In genomic region chr8:70570360-70570759, GRCm38 (mm10) we compare ENCODE assay signal across 15 mouse cellular contexts. TPM values are rescaled to one million over a fixed set of nuclear protein-coding genes. Genes with fewer than 3 reads are reported as not detected.
DNase-seq lines count a peak whose midpoint lies in the region; ATAC-seq lines count a peak whose summit lies in the region.
"Had no signal": no experiment of that assay in that cellular context is flagged by ENCODE, and none has a peak within 500 bp of the region (broad histone marks: within the 10 kb centered on the region; RNA-seq: fewer than 3 reads in every experiment).

No protein-coding gene starts in this region.

- H3K36me3 ChIP-seq in heart, embryonic 14.5 days (ENCODE audit: control insufficient read depth, insufficient read depth, low read length): peaks cover 11% of the 10 kb centered on the region; the same call in 1 of the 2 replicates
- peaks cover 25% of the 10 kb centered on the region; the same call in 1 of the 2 replicates for H3K36me3 ChIP-seq in limb, embryonic 12.5 days
- H3K36me3 ChIP-seq in limb, embryonic 10.5 days: peaks cover 23% of the 10 kb centered on the region
- H3K36me3 ChIP-seq in stomach, embryonic 16.5 days (ENCODE audit: control insufficient read depth, insufficient read depth, low read length): no peaks in the 10 kb centered on the region

- H3K27ac ChIP-seq in heart, embryonic 14.5 days (replicated peaks in 1 of 2; ENCODE audit: control insufficient read depth in 1 of 2, insufficient read depth in 1 of 2, low read depth in 2 of 2, low read length in 2 of 2): peak overlapping the region; percentile 63 to 73
- H3K27ac ChIP-seq in limb, embryonic 12.5 days: no peak overlapping the region
- H3K27ac ChIP-seq in limb, embryonic 10.5 days: no peak overlapping the region
- no peak overlapping the region for H3K27ac ChIP-seq in stomach, embryonic 16.5 days (ENCODE audit: low read length)
- H3K27ac ChIP-seq: limb, embryonic 15.5 days had no signal

- no peak overlapping the region for H3K9ac ChIP-seq in heart, embryonic 14.5 days (ENCODE audit: low read length)
- no peak overlapping the region for H3K9ac ChIP-seq in limb, embryonic 12.5 days (replicated peaks)
- no peak overlapping the region for H3K9ac ChIP-seq in stomach, embryonic 16.5 days (ENCODE audit: low read length)
- H3K9ac ChIP-seq: limb, embryonic 15.5 days; lung, embryonic 14.5 days had no signal

- intact Hi-C loops in heart, postnatal 25 days (cut with DNase I): no loop called here

- no peak overlapping the region for H3K4me3 ChIP-seq in heart, embryonic 14.5 days (ENCODE audit: control insufficient read depth in 1 of 2, insufficient read depth in 1 of 2, low read depth in 1 of 2, low read length in 2 of 2)
- H3K4me3 ChIP-seq in limb, embryonic 12.5 days (replicated peaks): no peak overlapping the region
- no peak overlapping the region for H3K4me3 ChIP-seq in limb, embryonic 10.5 days
- H3K4me3 ChIP-seq in stomach, embryonic 16.5 days (replicated peaks; ENCODE audit: low read length): no peak overlapping the region
- H3K4me3 ChIP-seq: erythroblast, embryonic 14.5 days; limb, embryonic 15.5 days had no signal

- H3K4me2 ChIP-seq in heart, embryonic 14.5 days (ENCODE audit: low read length): no peak overlapping the region
- no peak overlapping the region for H3K4me2 ChIP-seq in limb, embryonic 12.5 days
- H3K4me2 ChIP-seq in stomach, embryonic 16.5 days (ENCODE audit: low read depth, low read length): no peak overlapping the region
- H3K4me2 ChIP-seq: limb, embryonic 15.5 days; lung, embryonic 14.5 days had no signal

- H3K4me1 ChIP-seq in heart, embryonic 14.5 days (ENCODE audit: control insufficient read depth in 2 of 2, insufficient read depth in 2 of 2, low read length in 2 of 2): peaks cover 26 to 37% of the 10 kb centered on the region in 2 experiments
- peaks cover 6% of the 10 kb centered on the region for H3K4me1 ChIP-seq in limb, embryonic 12.5 days (replicated peaks)
- peaks cover 4% of the 10 kb centered on the region; the same call in 1 of the 2 replicates for H3K4me1 ChIP-seq in limb, embryonic 10.5 days
- 0 out of 2 replicates have a peak, but pooled peaks cover 6% of the 10 kb centered on the region for H3K4me1 ChIP-seq in stomach, embryonic 16.5 days (ENCODE audit: control insufficient read depth, insufficient read depth, low read length)

- ATAC-seq in heart, embryonic 14.5 days (ENCODE audit: insufficient number of reproducible peaks, insufficient read depth, low FRiP score, low read depth): no peak
- peak; percentile 17; the same call in 1 of the 2 replicates for ATAC-seq in limb, embryonic 12.5 days (ENCODE audit: insufficient number of reproducible peaks, insufficient read depth, low FRiP score, low TSS enrichment, low read depth)
- 0 out of 2 replicates have a peak, but pooled peaks have one; percentile 2 for ATAC-seq in stomach, embryonic 16.5 days (ENCODE audit: insufficient read depth, low FRiP score)
- ATAC-seq: forebrain, embryonic 14.5 days; hindbrain, embryonic 16.5 days had no signal

- DNase-seq in cerebellum, adult 9-11 months: peak; percentile 32
- DNase-seq in cerebellum, postnatal 4 days (ENCODE audit: low spot score in 2 of 2): no peak
- DNase-seq in heart, postnatal 25 days (ENCODE audit: low spot score): no peak
- DNase-seq in limb, embryonic 10.5 days (ENCODE audit: low spot score): no peak
- DNase-seq: B cell, adult 2 months; kidney, adult 11 months; kidney, postnatal 36 days; lung, embryonic 14.5 days had no signal

- no peaks in the 10 kb centered on the region for H3K27me3 ChIP-seq in heart, embryonic 14.5 days (ENCODE audit: control insufficient read depth, insufficient read depth, low read length)
- H3K27me3 ChIP-seq in limb, embryonic 12.5 days: no peaks in the 10 kb centered on the region
- H3K27me3 ChIP-seq in limb, embryonic 10.5 days (ENCODE audit: low read depth, poor library complexity, severe bottlenecking): no peaks in the 10 kb centered on the region
- no peaks in the 10 kb centered on the region for H3K27me3 ChIP-seq in stomach, embryonic 16.5 days (ENCODE audit: control insufficient read depth, insufficient read depth, low read length)
- H3K27me3 ChIP-seq: limb, embryonic 15.5 days had no signal

- no peaks in the 10 kb centered on the region for H3K9me3 ChIP-seq in heart, embryonic 14.5 days (ENCODE audit: control insufficient read depth, low read length)
- H3K9me3 ChIP-seq in limb, embryonic 12.5 days: no peaks in the 10 kb centered on the region
- H3K9me3 ChIP-seq in limb, embryonic 10.5 days (replicated peaks): no peaks in the 10 kb centered on the region
- H3K9me3 ChIP-seq in stomach, embryonic 16.5 days (replicated peaks; ENCODE audit: control insufficient read depth, low read length): no peaks in the 10 kb centered on the region
- H3K9me3 ChIP-seq: limb, embryonic 15.5 days had no signal

RNA-seq across cellular contexts. Expression of gene Isyna1, which starts 23.8 kb away (rescaled TPM):
- polyA plus RNA-seq in heart, embryonic 14.5 days (2014; fragmentation: Nextera tagmentation; extraction: Ambion mirVana): 59.5 and 69.8 TPM in 2 replicates
- total RNA-seq in heart, postnatal 25 days (2021): 10 to 100 TPM; 21.5 to 25.1 TPM
- 177 and 180 TPM in 2 replicates for polyA plus RNA-seq in limb, embryonic 12.5 days (2016; fragmentation: Nextera tagmentation; extraction: Ambion mirVana)
- polyA plus RNA-seq in limb, embryonic 10.5 days (2016; fragmentation: Nextera tagmentation; extraction: Ambion mirVana): 214 and 225 TPM in 2 replicates
- polyA plus RNA-seq in stomach, embryonic 16.5 days (2015; fragmentation: Nextera tagmentation; extraction: Ambion mirVana): 104 and 111 TPM in 2 replicates

RNA-seq across cellular contexts. Expression of gene Ell, which starts 31.1 kb away (rescaled TPM):
- polyA plus RNA-seq in heart, embryonic 14.5 days (2014; fragmentation: Nextera tagmentation; extraction: Ambion mirVana): 13.0 and 13.2 TPM in 2 replicates
- 10 to 100 TPM; 11.7 to 13.3 TPM for total RNA-seq in heart, postnatal 25 days (2021)
- 18.7 and 21.2 TPM in 2 replicates for polyA plus RNA-seq in limb, embryonic 12.5 days (2016; fragmentation: Nextera tagmentation; extraction: Ambion mirVana)
- polyA plus RNA-seq in limb, embryonic 10.5 days (2016; fragmentation: Nextera tagmentation; extraction: Ambion mirVana): 20.9 and 26.1 TPM in 2 replicates
- 18.6 and 20.5 TPM in 2 replicates for polyA plus RNA-seq in stomach, embryonic 16.5 days (2015; fragmentation: Nextera tagmentation; extraction: Ambion mirVana)

RNA-seq across cellular contexts. Expression of gene Ssbp4, which starts 38.3 kb away (rescaled TPM):
- 83.7 and 85.8 TPM in 2 replicates for polyA plus RNA-seq in heart, embryonic 14.5 days (2014; fragmentation: Nextera tagmentation; extraction: Ambion mirVana)
- 10 to 100 TPM; 37.0 to 37.7 TPM for total RNA-seq in heart, postnatal 25 days (2021)
- 137 and 151 TPM in 2 replicates for polyA plus RNA-seq in limb, embryonic 12.5 days (2016; fragmentation: Nextera tagmentation; extraction: Ambion mirVana)
- 164 and 182 TPM in 2 replicates for polyA plus RNA-seq in limb, embryonic 10.5 days (2016; fragmentation: Nextera tagmentation; extraction: Ambion mirVana)
- polyA plus RNA-seq in stomach, embryonic 16.5 days (2015; fragmentation: Nextera tagmentation; extraction: Ambion mirVana): 65.2 and 68.3 TPM in 2 replicates

RNA-seq across cellular contexts. Expression of gene Kxd1, which starts 42.6 kb away (rescaled TPM):
- polyA plus RNA-seq in heart, embryonic 14.5 days (2014; fragmentation: Nextera tagmentation; extraction: Ambion mirVana): 79.3 and 85.7 TPM in 2 replicates
- 10 to 100 TPM; 73.6 to 76.6 TPM for total RNA-seq in heart, postnatal 25 days (2021)
- 50.3 and 50.7 TPM in 2 replicates for polyA plus RNA-seq in limb, embryonic 12.5 days (2016; fragmentation: Nextera tagmentation; extraction: Ambion mirVana)
- polyA plus RNA-seq in limb, embryonic 10.5 days (2016; fragmentation: Nextera tagmentation; extraction: Ambion mirVana): 45.4 and 46.6 TPM in 2 replicates
- 53.6 and 53.9 TPM in 2 replicates for polyA plus RNA-seq in stomach, embryonic 16.5 days (2015; fragmentation: Nextera tagmentation; extraction: Ambion mirVana)

RNA-seq across cellular contexts. Expression of gene Fkbp8, which starts 42.8 kb away (rescaled TPM):
- polyA plus RNA-seq in heart, embryonic 14.5 days (2014; fragmentation: Nextera tagmentation; extraction: Ambion mirVana): 189 and 209 TPM in 2 replicates
- total RNA-seq in heart, postnatal 25 days (2021): 100 to 1,000 TPM; 130 to 135 TPM
- 280 and 286 TPM in 2 replicates for polyA plus RNA-seq in limb, embryonic 12.5 days (2016; fragmentation: Nextera tagmentation; extraction: Ambion mirVana)
- polyA plus RNA-seq in limb, embryonic 10.5 days (2016; fragmentation: Nextera tagmentation; extraction: Ambion mirVana): 297 and 310 TPM in 2 replicates
- 291 and 298 TPM in 2 replicates for polyA plus RNA-seq in stomach, embryonic 16.5 days (2015; fragmentation: Nextera tagmentation; extraction: Ambion mirVana)

Comparison
In these comparisons a context has a peak if more than half of its experiments do, and no peak if none do; other contexts are left out.
1. H3K27ac ChIP-seq: peak in heart, embryonic 14.5 days (2 of 2); none in limb, embryonic 12.5 days (single experiment), limb, embryonic 10.5 days (single experiment) and stomach, embryonic 16.5 days (single experiment).